Mouse (Mus musculus) mesoderm, embryonic 11.5 days (tissue): ENCODE data around the gene Scn10a.
A peak's percentile ranks its signal among the peaks of the same experiment; 100 is the strongest.

ENCODE experiments used
- DNase-seq: peaks from one replicate; pipeline ENCODE4 v3.0.0-alpha.2; 2012; ENCODE audit warnings: low read depth, low spot score

The Scn10a gene

GRCm38 (mm10) chr9:119634216-119634843, 84.8 kb downstream of the Scn10a start:
- peak; percentile 22 for DNase-seq

- DNase-seq = no peak
Observed at GRCm38 (mm10) chr9:119633475-119633874, 85.6 kb downstream of the Scn10a start.

GRCm38 (mm10) chr9:119632801-119633200, 86.3 kb downstream of the Scn10a start:
- DNase-seq = no peak

GRCm38 (mm10) chr9:119631899-119632533, 87.1 kb downstream of the Scn10a start:
- DNase-seq = peak; percentile 58

GRCm38 (mm10) chr9:119631393-119631898, 87.7 kb downstream of the Scn10a start:
- DNase-seq = no peak

- no peak for DNase-seq
Observed at GRCm38 (mm10) chr9:119628690-119629268, 90.3 kb downstream of the Scn10a start.

- no peak for DNase-seq
Observed at GRCm38 (mm10) chr9:119627227-119627626, 91.9 kb downstream of the Scn10a start.

- no peak for DNase-seq
Observed at GRCm38 (mm10) chr9:119624151-119624550, 95.0 kb downstream of the Scn10a start.

GRCm38 (mm10) chr9:119614798-119615197, 104.3 kb downstream of the Scn10a start:
- DNase-seq = no peak

GRCm38 (mm10) chr9:119610563-119611166, 108.5 kb downstream of the Scn10a start:
- no peak for DNase-seq

- no peak for DNase-seq
Observed at GRCm38 (mm10) chr9:119606906-119607305, 112.2 kb downstream of the Scn10a start.

- no peak for DNase-seq
Observed at GRCm38 (mm10) chr9:119604607-119605006, 114.5 kb downstream of the Scn10a start.

- no peak for DNase-seq
Observed at GRCm38 (mm10) chr9:119598501-119598900, 120.6 kb downstream of the Scn10a start.

- DNase-seq = no peak
Observed at GRCm38 (mm10) chr9:119597332-119597731, 121.8 kb downstream of the Scn10a start.

GRCm38 (mm10) chr9:119589592-119589991, 129.5 kb downstream of the Scn10a start:
- DNase-seq = no peak

- no peak for DNase-seq
Observed at GRCm38 (mm10) chr9:119588763-119589449, 130.2 kb downstream of the Scn10a start.

- DNase-seq = peak; percentile 84
Observed at GRCm38 (mm10) chr9:119580668-119581067, 138.5 kb downstream of the Scn10a start.

GRCm38 (mm10) chr9:119580187-119580586, 138.9 kb downstream of the Scn10a start:
- DNase-seq = no peak

GRCm38 (mm10) chr9:119578636-119579438, 140.3 kb downstream of the Scn10a start, which contains the start of gene Scn5a:
TSS of gene Scn5a (minus strand) at chr9:119579016.
- DNase-seq = no peak

GRCm38 (mm10) chr9:119578311-119578635, 140.8 kb downstream of the Scn10a start:
- DNase-seq = no peak

GRCm38 (mm10) chr9:119576977-119577376, 142.1 kb downstream of the Scn10a start:
- no peak for DNase-seq
